Mouse (Mus musculus): ENCODE data around the gene Slc6a6. TPM values are rescaled to one million over a fixed set of nuclear protein-coding genes. Genes with fewer than 3 reads are reported as not detected.

Slc6a6 gene
- total and polyA plus RNA-seq, 3 experiments, result 28.4 to 56.0 (median 31.3) TPM

DNA sequence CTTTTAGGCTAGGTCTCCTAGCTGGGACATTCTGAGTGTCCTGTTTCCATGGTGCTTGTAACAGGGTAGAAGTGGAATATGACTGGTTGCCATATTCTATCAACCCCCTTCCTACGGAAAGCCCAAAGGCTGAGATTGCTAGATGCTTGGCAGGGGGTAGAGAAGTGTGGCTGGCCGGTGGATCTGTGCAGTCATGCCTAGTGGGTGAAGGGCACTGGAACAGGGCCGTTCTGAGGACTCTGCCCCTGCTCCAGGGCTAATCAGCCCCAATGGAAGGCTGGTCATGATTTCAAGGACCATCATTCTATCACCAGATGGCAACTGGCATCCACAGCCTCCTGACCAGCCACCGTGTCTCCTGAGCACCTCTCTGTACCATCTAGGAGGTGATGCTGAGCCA is 7.7 kb downstream of the Slc6a6 start:
- dilution Hi-C loops (cut with MboI; ENCODE audit: extremely low pct_ligation_motif_present, extremely low pct_unique_long_range_greater_than_20kb, low sequenced_read_pairs) (no loop called here), in situ Hi-C loops (cut with MboI; ENCODE audit: low pct_ligation_motif_present, low pct_unique_long_range_greater_than_20kb, low sequenced_read_pairs) (loop anchor here (5.0 kb wide), 1 partner anchor 46 kb away; no protein-coding TSS in a partner anchor)
- H3K9ac ChIP-seq (ENCODE audit: insufficient read depth, low read depth), result no peak overlapping the region
- no peaks in the 10 kb centered on the region for H3K27me3 ChIP-seq (replicated peaks)
- H3K4me1 ChIP-seq (ENCODE audit: control insufficient read depth in 1 of 2, insufficient read depth in 2 of 2), result peaks cover 22 to 87% of the 10 kb centered on the region in 2 experiments
- H3K4me3 ChIP-seq (replicated peaks in 1 of 3; ENCODE audit: low read depth in 2 of 3, low read length in 2 of 3, poor library complexity in 1 of 3), result no peak overlapping the region
- H3K79me2 ChIP-seq (replicated peaks; ENCODE audit: control insufficient read depth, extremely low read depth, insufficient read depth, poor library complexity, severe bottlenecking), result peaks cover 3% of the 10 kb centered on the region; the same call in 1 of the 2 replicates
- H3K36me3 ChIP-seq (replicated peaks in 1 of 2; ENCODE audit: control insufficient read depth in 1 of 2, insufficient read depth in 1 of 2, low read length in 1 of 2), result peaks cover 3 to 60% of the 10 kb centered on the region in 2 experiments
- no peak overlapping the region for H3K4me2 ChIP-seq (ENCODE audit: insufficient read depth, low read depth, poor library complexity, severe bottlenecking)
- no peaks in the 10 kb centered on the region for H3K9me3 ChIP-seq (replicated peaks; ENCODE audit: low read length)
- no peak for DNase-seq (ENCODE audit: extremely low read depth)
- TF ChIP-seq NELFE (IDR thresholded peaks at IDR 0.05; ENCODE audit: low read depth, low read length), result no peak
- TF ChIP-seq GABPA (IDR thresholded peaks at IDR 0.05; ENCODE audit: insufficient replicate concordance, low read depth, low read length), result no peak
- no peak for TF ChIP-seq BHLHE40 (IDR thresholded peaks at IDR 0.05; ENCODE audit: low read depth, low read length)
- no peak for TF ChIP-seq USF2 (conservative IDR thresholded peaks at IDR 0.05; ENCODE audit: low read depth, low read length)
- TF ChIP-seq MXI1 (IDR thresholded peaks at IDR 0.05; ENCODE audit: low read depth, low read length), result no peak
- no peak for TF ChIP-seq NRF1 (IDR thresholded peaks at IDR 0.05; ENCODE audit: low read depth, low read length)
- no peak overlapping the region for H3K27ac ChIP-seq (ENCODE audit: insufficient read depth, low read depth)

DNA sequence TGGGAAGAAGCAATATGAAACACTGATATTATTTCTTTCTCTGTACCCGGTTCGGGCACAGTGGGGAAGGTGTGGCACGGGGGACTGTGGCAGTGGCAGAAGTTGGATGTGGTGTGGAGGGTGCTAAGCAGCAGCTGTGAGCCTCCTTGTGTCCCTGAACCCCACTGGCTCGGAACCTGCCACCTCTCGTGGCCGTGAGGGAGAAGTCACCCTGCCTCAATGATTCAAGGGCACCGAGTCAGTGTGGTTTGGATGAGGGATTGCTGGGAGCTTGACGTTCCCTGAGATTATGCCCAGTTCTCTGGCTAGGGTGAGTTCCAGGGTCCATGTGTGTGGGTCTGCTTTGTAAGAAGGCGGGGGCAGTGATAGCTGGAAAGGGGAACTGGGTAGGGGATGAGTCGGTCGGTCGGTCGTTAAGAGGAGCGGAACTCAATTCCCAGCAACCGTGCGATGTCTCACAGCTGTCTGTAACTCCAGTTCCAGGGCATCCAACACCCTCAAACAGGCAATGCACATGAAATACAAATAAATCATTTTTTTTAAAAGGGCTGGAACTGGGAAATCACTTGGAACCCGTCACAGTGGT is 9.5 kb downstream of the Slc6a6 start:
- in situ Hi-C loops (cut with MboI; ENCODE audit: low pct_ligation_motif_present, low pct_unique_long_range_greater_than_20kb, low sequenced_read_pairs) (loop anchor here (5.0 kb wide), 1 partner anchor 44 kb away; no protein-coding TSS in a partner anchor), dilution Hi-C loops (cut with MboI; ENCODE audit: extremely low pct_ligation_motif_present, extremely low pct_unique_long_range_greater_than_20kb, low sequenced_read_pairs) (no loop called here)
- no peak overlapping the region for H3K9ac ChIP-seq (ENCODE audit: insufficient read depth, low read depth)
- H3K4me1 ChIP-seq (ENCODE audit: control insufficient read depth in 1 of 2, insufficient read depth in 2 of 2), result peaks cover 20 to 94% of the 10 kb centered on the region in 2 experiments
- 0 out of 2 replicates have a peak, but pooled peaks cover 3% of the 10 kb centered on the region for H3K79me2 ChIP-seq (replicated peaks; ENCODE audit: control insufficient read depth, extremely low read depth, insufficient read depth, poor library complexity, severe bottlenecking)
- DNase-seq (ENCODE audit: extremely low read depth), result no peak
- no peak overlapping the region for H3K27ac ChIP-seq (ENCODE audit: insufficient read depth, low read depth)
- no peak overlapping the region for H3K4me3 ChIP-seq (replicated peaks in 1 of 3; ENCODE audit: low read depth in 2 of 3, low read length in 2 of 3, poor library complexity in 1 of 3)
- TF ChIP-seq MYC (IDR thresholded peaks at IDR 0.05; ENCODE audit: low read depth, low read length) (no peak), MEF2A (IDR thresholded peaks at IDR 0.05; ENCODE audit: borderline replicate concordance, low read depth, low read length) (no peak), RAD21 (IDR thresholded peaks at IDR 0.05; ENCODE audit: low read depth, low read length) (no peak), CHD2 (IDR thresholded peaks at IDR 0.05; ENCODE audit: low read length) (no peak), MAX (IDR thresholded peaks at IDR 0.05; ENCODE audit: low read length) (no peak), E2F4 (IDR thresholded peaks at IDR 0.05; ENCODE audit: insufficient replicate concordance, low read depth, low read length) (no peak), JUND (conservative IDR thresholded peaks at IDR 0.05; ENCODE audit: low read depth, low read length) (no peak), USF1 (IDR thresholded peaks at IDR 0.05; ENCODE audit: low read depth, low read length) (no peak), CTCF (conservative IDR thresholded peaks at IDR 0.05 in 1 of 2, IDR thresholded peaks at IDR 0.05 in 1 of 2; ENCODE audit: low read depth in 2 of 2, low read length in 2 of 2) (no peak), ZKSCAN1 (IDR thresholded peaks at IDR 0.05; ENCODE audit: borderline replicate concordance, low read depth, low read length) (no peak), USF2 (conservative IDR thresholded peaks at IDR 0.05; ENCODE audit: low read depth, low read length) (no peak), HCFC1 (IDR thresholded peaks at IDR 0.05; ENCODE audit: low read depth, low read length) (no peak), POLR2AphosphoS2 (IDR thresholded peaks at IDR 0.05; ENCODE audit: low read depth, low read length) (no peak), ELF1 (IDR thresholded peaks at IDR 0.05; ENCODE audit: low read depth, low read length) (no peak), POLR2A (IDR thresholded peaks at IDR 0.05; ENCODE audit: low read depth, low read length) (no peak), NRF1 (IDR thresholded peaks at IDR 0.05; ENCODE audit: low read depth, low read length) (no peak), KAT2A (IDR thresholded peaks at IDR 0.05; ENCODE audit: insufficient replicate concordance, low read length) (no peak), ZMIZ1 (IDR thresholded peaks at IDR 0.05; ENCODE audit: low read depth, low read length) (no peak)
- no peaks in the 10 kb centered on the region for H3K9me3 ChIP-seq (replicated peaks; ENCODE audit: low read length)
- H3K27me3 ChIP-seq (replicated peaks), result no peaks in the 10 kb centered on the region
- peaks cover 3 to 61% of the 10 kb centered on the region in 2 experiments for H3K36me3 ChIP-seq (replicated peaks in 1 of 2; ENCODE audit: control insufficient read depth in 1 of 2, insufficient read depth in 1 of 2, low read length in 1 of 2)
- no peak overlapping the region for H3K4me2 ChIP-seq (ENCODE audit: insufficient read depth, low read depth, poor library complexity, severe bottlenecking)
